Mouse (Mus musculus) lung, postnatal 0 days (tissue): ENCODE results near the gene Bves.

Source experiments
- CTCF ChIP-seq: IDR thresholded peaks from 2 replicates; pipeline ENCODE4 v1.5.1; 2016; ENCODE audit warnings: antibody characterized with exemption, mild to moderate bottlenecking
- EP300 ChIP-seq: IDR thresholded peaks from 2 replicates; pipeline ENCODE4 v1.6.1; 2016; ENCODE audit warnings: antibody characterized with exemption, mild to moderate bottlenecking, control low read depth

- peak; percentile 11; the same call in 1 of the 2 replicates for TF ChIP-seq CTCF
- TF ChIP-seq EP300, result no peak
Observed at GRCm38 (mm10) chr10:45344381-45344780, 8.8 kb downstream of the Bves start.
